Mouse (Mus musculus): ENCODE measurements at regions not wholly inside any gene's neighbourhood (a gene's known extent, or its start where the extent isn't known, plus 50 kb on each side); places are given as distances from the start of the nearest gene placed in this dataset.

GRCm38 (mm10) chr11:79805981-79806415 is 156.2 kb downstream of the Utp6 start:
- Histone ChIP-seq H3K9me3 (ENCODE audit: control insufficient read depth, low read length) (no peaks in the 10 kb centered on the region), H3K9ac (ENCODE audit: low read length) (no peak overlapping the region), H3K4me1 (ENCODE audit: control insufficient read depth, insufficient read depth, low read length) (no peaks in the 10 kb centered on the region), H3K36me3 (ENCODE audit: control insufficient read depth, insufficient read depth, low read length) (no peaks in the 10 kb centered on the region), H3K4me2 (no peak overlapping the region), H3K27me3 (ENCODE audit: control insufficient read depth, insufficient read depth, low read length) (no peaks in the 10 kb centered on the region), H3K4me3 (ENCODE audit: low read depth, low read length) (no peak overlapping the region), H3K27ac (ENCODE audit: low read depth, low read length) (no peak overlapping the region)
- no peak for ATAC-seq (ENCODE audit: low FRiP score)
- WGBS: 55% methylated on average over 10 of the region's 10 CpGs
- DNase-seq (ENCODE audit: low spot score, missing footprints): peak; percentile 84

DNA sequence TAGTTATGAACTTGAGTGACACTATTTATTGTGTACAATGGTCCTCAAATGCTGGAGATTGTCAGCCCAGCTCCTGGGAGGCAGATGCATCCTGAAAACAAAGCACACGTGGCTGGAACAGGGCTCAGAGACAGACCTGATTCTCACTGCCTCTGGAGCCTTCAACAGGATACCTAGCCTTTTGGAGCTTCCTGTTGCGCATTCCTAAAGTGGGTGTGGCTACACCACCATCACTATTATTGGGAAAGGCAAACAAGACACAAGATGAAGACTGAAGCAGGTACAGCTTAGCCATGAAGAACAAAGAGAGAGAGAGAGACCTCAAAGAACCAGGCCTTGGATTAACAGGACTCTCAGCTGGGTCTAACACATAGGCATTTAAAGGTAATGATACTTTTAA is 158.2 kb downstream of the Utp6 start:
- Histone ChIP-seq H3K4me1 (ENCODE audit: control insufficient read depth, insufficient read depth, low read length) (no peaks in the 10 kb centered on the region), H3K36me3 (ENCODE audit: control insufficient read depth, insufficient read depth, low read length) (no peaks in the 10 kb centered on the region), H3K27me3 (ENCODE audit: control insufficient read depth, insufficient read depth, low read length) (no peaks in the 10 kb centered on the region), H3K9ac (ENCODE audit: low read length) (no peak overlapping the region), H3K9me3 (ENCODE audit: control insufficient read depth, low read length) (no peaks in the 10 kb centered on the region), H3K4me2 (no peak overlapping the region), H3K27ac (ENCODE audit: low read depth, low read length) (no peak overlapping the region), H3K4me3 (ENCODE audit: low read depth, low read length) (no peak overlapping the region)
- 70% methylated on average over 2 of the region's 2 CpGs for WGBS
- DNase-seq (ENCODE audit: low spot score, missing footprints) (no peak), ATAC-seq (ENCODE audit: low FRiP score) (no peak)

DNA sequence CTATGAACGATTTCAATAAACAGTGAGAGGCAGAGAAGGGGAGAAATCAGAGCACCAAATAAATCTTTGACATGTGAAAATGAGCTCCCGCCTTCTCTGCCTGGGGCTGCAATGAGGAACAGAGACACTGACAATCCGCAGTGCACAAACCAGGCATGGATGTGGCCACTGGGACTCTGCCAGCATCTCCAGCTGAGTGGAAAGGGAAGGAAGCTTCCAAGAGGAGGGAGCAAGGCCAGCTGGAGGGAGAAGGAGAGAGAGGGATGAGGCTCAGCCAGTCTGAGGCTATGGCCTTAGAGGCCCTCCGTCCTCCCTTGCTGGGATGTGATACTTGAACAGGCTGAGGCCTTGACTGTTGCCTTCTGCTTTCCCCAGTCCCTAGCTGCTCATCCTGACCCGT is 159.2 kb downstream of the Utp6 start:
- Histone ChIP-seq H3K27ac (ENCODE audit: low read depth, low read length) (no peak overlapping the region), H3K27me3 (ENCODE audit: control insufficient read depth, insufficient read depth, low read length) (no peaks in the 10 kb centered on the region), H3K4me1 (ENCODE audit: control insufficient read depth, insufficient read depth, low read length) (no peaks in the 10 kb centered on the region), H3K36me3 (ENCODE audit: control insufficient read depth, insufficient read depth, low read length) (no peaks in the 10 kb centered on the region), H3K4me3 (ENCODE audit: low read depth, low read length) (no peak overlapping the region), H3K9me3 (ENCODE audit: control insufficient read depth, low read length) (no peaks in the 10 kb centered on the region), H3K4me2 (no peak overlapping the region), H3K9ac (ENCODE audit: low read length) (no peak overlapping the region)
- DNase-seq (ENCODE audit: low spot score, missing footprints) (peak; percentile 39), ATAC-seq (ENCODE audit: low FRiP score) (no peak)
- 83% methylated on average over 5 of the region's 5 CpGs for WGBS

DNA sequence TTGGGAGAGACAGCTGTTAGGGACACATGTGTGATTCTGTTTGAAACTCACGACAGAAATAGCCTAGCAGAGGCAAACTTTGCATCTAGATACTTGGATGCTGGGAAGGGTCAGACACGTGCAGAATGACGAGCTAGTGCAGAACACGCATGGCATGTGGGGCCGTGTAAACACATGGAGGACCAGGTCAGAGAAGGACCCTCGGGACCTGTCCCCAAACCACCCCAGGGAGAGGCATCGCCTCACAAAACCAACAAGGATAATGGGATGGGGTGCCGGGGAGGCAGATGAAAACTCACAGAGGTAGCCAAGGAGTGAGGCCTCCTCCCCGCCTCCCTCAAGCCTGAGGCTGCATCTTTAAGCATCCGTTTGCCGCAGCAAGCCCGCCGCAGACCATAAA is 159.6 kb downstream of the Utp6 start:
- ATAC-seq (ENCODE audit: low FRiP score) (no peak), DNase-seq (ENCODE audit: low spot score, missing footprints) (peak; percentile 60)
- Histone ChIP-seq H3K9me3 (ENCODE audit: control insufficient read depth, low read length) (no peaks in the 10 kb centered on the region), H3K27ac (ENCODE audit: low read depth, low read length) (no peak overlapping the region), H3K27me3 (ENCODE audit: control insufficient read depth, insufficient read depth, low read length) (no peaks in the 10 kb centered on the region), H3K4me2 (no peak overlapping the region), H3K4me1 (ENCODE audit: control insufficient read depth, insufficient read depth, low read length) (no peaks in the 10 kb centered on the region), H3K36me3 (ENCODE audit: control insufficient read depth, insufficient read depth, low read length) (no peaks in the 10 kb centered on the region), H3K9ac (ENCODE audit: low read length) (no peak overlapping the region), H3K4me3 (ENCODE audit: low read depth, low read length) (no peak overlapping the region)
- WGBS: 86% methylated on average over 13 of the region's 13 CpGs

GRCm38 (mm10) chr11:79800256-79800655 is 161.9 kb downstream of the Utp6 start:
- H3K9ac ChIP-seq (ENCODE audit: low read length): no peak overlapping the region
- ATAC-seq (ENCODE audit: low FRiP score): no peak
- no peaks in the 10 kb centered on the region for H3K36me3 ChIP-seq (ENCODE audit: control insufficient read depth, insufficient read depth, low read length)
- no peaks in the 10 kb centered on the region for H3K27me3 ChIP-seq (ENCODE audit: control insufficient read depth, insufficient read depth, low read length)
- H3K4me3 ChIP-seq (ENCODE audit: low read depth, low read length): no peak overlapping the region
- H3K9me3 ChIP-seq (ENCODE audit: control insufficient read depth, low read length): no peaks in the 10 kb centered on the region
- peak; percentile 78 for DNase-seq (ENCODE audit: low spot score, missing footprints)
- H3K4me2 ChIP-seq: no peak overlapping the region
- 73% methylated on average over 8 of the region's 8 CpGs for WGBS
- no peaks in the 10 kb centered on the region for H3K4me1 ChIP-seq (ENCODE audit: control insufficient read depth, insufficient read depth, low read length)
- no peak overlapping the region for H3K27ac ChIP-seq (ENCODE audit: low read depth, low read length)

DNA sequence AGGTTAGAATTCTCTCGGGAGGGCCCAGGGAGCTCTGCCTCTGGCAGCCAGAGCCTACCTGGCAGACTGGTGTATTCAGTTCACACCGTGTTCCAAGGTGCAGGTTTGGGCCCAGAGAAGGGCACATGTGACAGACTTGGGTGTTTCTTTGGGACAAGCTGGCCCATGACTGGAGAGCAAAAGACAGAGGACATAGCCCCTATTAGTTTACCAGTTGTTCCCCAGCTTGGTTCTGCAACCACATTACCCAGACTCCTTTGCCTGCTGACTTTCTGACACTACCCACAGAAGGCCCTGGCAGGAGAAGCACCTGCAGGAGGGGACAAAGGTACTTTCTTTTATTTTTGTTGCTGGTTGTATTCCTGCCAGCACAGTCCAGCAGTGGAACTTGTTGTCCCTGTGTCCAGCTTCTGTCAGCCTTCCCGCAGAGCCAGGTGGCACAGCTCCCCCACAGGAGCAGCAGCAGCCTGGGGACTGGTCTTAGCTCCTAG is 173.9 kb downstream of the Utp6 start:
- DNase-seq (ENCODE audit: low spot score, missing footprints) (peak; percentile 54), ATAC-seq (ENCODE audit: low FRiP score) (no peak)
- Histone ChIP-seq H3K9ac (ENCODE audit: low read length) (no peak overlapping the region), H3K36me3 (ENCODE audit: control insufficient read depth, insufficient read depth, low read length) (no peaks in the 10 kb centered on the region), H3K27me3 (ENCODE audit: control insufficient read depth, insufficient read depth, low read length) (no peaks in the 10 kb centered on the region), H3K4me1 (ENCODE audit: control insufficient read depth, insufficient read depth, low read length) (peaks cover 23% of the 10 kb centered on the region), H3K4me2 (no peak overlapping the region), H3K4me3 (ENCODE audit: low read depth, low read length) (no peak overlapping the region), H3K27ac (ENCODE audit: low read depth, low read length) (no peak overlapping the region), H3K9me3 (ENCODE audit: control insufficient read depth, low read length) (no peaks in the 10 kb centered on the region)
- WGBS: 86% methylated on average over 3 of the region's 3 CpGs

- ATAC-seq (ENCODE audit: low FRiP score) (no peak), DNase-seq (ENCODE audit: low spot score, missing footprints) (peak; percentile 80)
- 85% methylated on average over 1 of the region's 1 CpGs for WGBS
- H3K36me3 ChIP-seq (ENCODE audit: control insufficient read depth, insufficient read depth, low read length): no peaks in the 10 kb centered on the region
- no peak overlapping the region for H3K4me3 ChIP-seq (ENCODE audit: low read depth, low read length)
- H3K9ac ChIP-seq (ENCODE audit: low read length): no peak overlapping the region
- no peak overlapping the region for H3K27ac ChIP-seq (ENCODE audit: low read depth, low read length)
- H3K9me3 ChIP-seq (ENCODE audit: control insufficient read depth, low read length): no peaks in the 10 kb centered on the region
- H3K4me1 ChIP-seq (ENCODE audit: control insufficient read depth, insufficient read depth, low read length): peaks cover 19% of the 10 kb centered on the region
- H3K4me2 ChIP-seq: no peak overlapping the region
- H3K27me3 ChIP-seq (ENCODE audit: control insufficient read depth, insufficient read depth, low read length): no peaks in the 10 kb centered on the region
Measured at GRCm38 (mm10) chr11:79787766-79788165, 174.4 kb downstream of the Utp6 start.

- H3K4me2 ChIP-seq: no peak overlapping the region
- no peak for ATAC-seq (ENCODE audit: low FRiP score)
- H3K9ac ChIP-seq (ENCODE audit: low read length): no peak overlapping the region
- 56% methylated on average over 3 of the region's 3 CpGs for WGBS
- DNase-seq (ENCODE audit: low spot score, missing footprints): no peak
- H3K27me3 ChIP-seq (ENCODE audit: control insufficient read depth, insufficient read depth, low read length): no peaks in the 10 kb centered on the region
- no peak overlapping the region for H3K27ac ChIP-seq (ENCODE audit: low read depth, low read length)
- no peak overlapping the region for H3K4me3 ChIP-seq (ENCODE audit: low read depth, low read length)
- H3K4me1 ChIP-seq (ENCODE audit: control insufficient read depth, insufficient read depth, low read length): peaks cover 20% of the 10 kb centered on the region
- H3K9me3 ChIP-seq (ENCODE audit: control insufficient read depth, low read length): no peaks in the 10 kb centered on the region
- no peaks in the 10 kb centered on the region for H3K36me3 ChIP-seq (ENCODE audit: control insufficient read depth, insufficient read depth, low read length)
Measured at GRCm38 (mm10) chr11:79784071-79784470, 178.1 kb downstream of the Utp6 start.

GRCm38 (mm10) chr11:79781966-79782365 is 180.2 kb downstream of the Utp6 start:
- peak; percentile 60 for DNase-seq (ENCODE audit: low spot score, missing footprints)
- no peaks in the 10 kb centered on the region for H3K36me3 ChIP-seq (ENCODE audit: control insufficient read depth, insufficient read depth, low read length)
- H3K9ac ChIP-seq (ENCODE audit: low read length): no peak overlapping the region
- H3K4me1 ChIP-seq (ENCODE audit: control insufficient read depth, insufficient read depth, low read length): peaks cover 26% of the 10 kb centered on the region
- no peak overlapping the region for H3K27ac ChIP-seq (ENCODE audit: low read depth, low read length)
- H3K4me3 ChIP-seq (ENCODE audit: low read depth, low read length): no peak overlapping the region
- WGBS: 54% methylated on average over 5 of the region's 5 CpGs
- no peak for ATAC-seq (ENCODE audit: low FRiP score)
- H3K27me3 ChIP-seq (ENCODE audit: control insufficient read depth, insufficient read depth, low read length): no peaks in the 10 kb centered on the region
- H3K4me2 ChIP-seq: no peak overlapping the region
- no peaks in the 10 kb centered on the region for H3K9me3 ChIP-seq (ENCODE audit: control insufficient read depth, low read length)

GRCm38 (mm10) chr11:79779756-79780155 is 182.4 kb downstream of the Utp6 start:
- no peaks in the 10 kb centered on the region for H3K27me3 ChIP-seq (ENCODE audit: control insufficient read depth, insufficient read depth, low read length)
- 12% methylated on average over 5 of the region's 5 CpGs for WGBS
- DNase-seq (ENCODE audit: low spot score, missing footprints): peak; percentile 91

More at GRCm38 (mm10) chr11:79779756-79780155, 182.4 kb downstream of the Utp6 start:
- no peak overlapping the region for H3K27ac ChIP-seq (ENCODE audit: low read depth, low read length)
- H3K4me2 ChIP-seq: no peak overlapping the region
- no peak overlapping the region for H3K9ac ChIP-seq (ENCODE audit: low read length)
- no peaks in the 10 kb centered on the region for H3K36me3 ChIP-seq (ENCODE audit: control insufficient read depth, insufficient read depth, low read length)
- H3K4me1 ChIP-seq (ENCODE audit: control insufficient read depth, insufficient read depth, low read length): peaks cover 31% of the 10 kb centered on the region
- peak; percentile 55; the same call in 1 of the 2 replicates for ATAC-seq (ENCODE audit: low FRiP score)
- H3K4me3 ChIP-seq (ENCODE audit: low read depth, low read length): no peak overlapping the region
- H3K9me3 ChIP-seq (ENCODE audit: control insufficient read depth, low read length): no peaks in the 10 kb centered on the region

Data from midbrain, embryonic 11.5 days (tissue).